Mouse (Mus musculus): ENCODE results near the gene Ggta1. TPM values are rescaled to one million over a fixed set of nuclear protein-coding genes. Genes with fewer than 3 reads are reported as not detected.
"Not testable (repeated sequence)": the region's sequence is repeated elsewhere in the genome, so short reads cannot be mapped to it uniquely, and the experiment has no call there.

The Ggta1 gene
- total and polyA plus RNA-seq, 3 experiments: 4.5 to 12.1 (median 11.4) TPM

- no peak for DNase-seq
Measured at GRCm38 (mm10) chr2:35461131-35461947, 1.7 kb downstream of the Ggta1 start.

GRCm38 (mm10) chr2:35460378-35460880 is 2.6 kb downstream of the Ggta1 start:
- DNase-seq: no peak

GRCm38 (mm10) chr2:35459316-35459715 is 3.7 kb downstream of the Ggta1 start:
- DNase-seq: no peak

GRCm38 (mm10) chr2:35458421-35458820 is 4.6 kb downstream of the Ggta1 start:
- no peak for DNase-seq

- no peak for DNase-seq
Measured at GRCm38 (mm10) chr2:35453736-35454135, 9.3 kb downstream of the Ggta1 start.

GRCm38 (mm10) chr2:35452695-35453094 is 10.3 kb downstream of the Ggta1 start:
- DNase-seq: not testable (repeated sequence)

- DNase-seq: no peak
Measured at GRCm38 (mm10) chr2:35451484-35452050, 11.5 kb downstream of the Ggta1 start.

- DNase-seq: no peak
Measured at GRCm38 (mm10) chr2:35450856-35451255, 12.2 kb downstream of the Ggta1 start.

- no peak for DNase-seq
Measured at GRCm38 (mm10) chr2:35449687-35450622, 13.1 kb downstream of the Ggta1 start.

GRCm38 (mm10) chr2:35448914-35449670 is 13.9 kb downstream of the Ggta1 start:
- no peak for DNase-seq

- DNase-seq: no peak
Measured at GRCm38 (mm10) chr2:35448215-35448913, 14.7 kb downstream of the Ggta1 start.

GRCm38 (mm10) chr2:35447453-35447852 is 15.6 kb downstream of the Ggta1 start:
- DNase-seq: no peak

GRCm38 (mm10) chr2:35446798-35447197 is 16.2 kb downstream of the Ggta1 start:
- no peak for DNase-seq

- no peak for DNase-seq
Measured at GRCm38 (mm10) chr2:35446300-35446699, 16.7 kb downstream of the Ggta1 start.

- no peak for DNase-seq
Measured at GRCm38 (mm10) chr2:35445610-35446009, 17.4 kb downstream of the Ggta1 start.

- no peak for DNase-seq
Measured at GRCm38 (mm10) chr2:35444764-35445262, 18.2 kb downstream of the Ggta1 start.

- no peak for DNase-seq
Measured at GRCm38 (mm10) chr2:35443981-35444763, 18.9 kb downstream of the Ggta1 start.

- no peak for DNase-seq
Measured at GRCm38 (mm10) chr2:35443325-35443724, 19.7 kb downstream of the Ggta1 start.

GRCm38 (mm10) chr2:35442079-35442478 is 21.0 kb downstream of the Ggta1 start:
- DNase-seq: no peak

GRCm38 (mm10) chr2:35441419-35441818 is 21.6 kb downstream of the Ggta1 start:
- DNase-seq: no peak

All from adrenal gland, adult 2 months (tissue).